Mouse (Mus musculus): ENCODE measurements at regions not wholly inside any gene's neighbourhood (a gene's known extent, or its start where the extent isn't known, plus 50 kb on each side); places are given as distances from the start of the nearest gene placed in this dataset.

DNA sequence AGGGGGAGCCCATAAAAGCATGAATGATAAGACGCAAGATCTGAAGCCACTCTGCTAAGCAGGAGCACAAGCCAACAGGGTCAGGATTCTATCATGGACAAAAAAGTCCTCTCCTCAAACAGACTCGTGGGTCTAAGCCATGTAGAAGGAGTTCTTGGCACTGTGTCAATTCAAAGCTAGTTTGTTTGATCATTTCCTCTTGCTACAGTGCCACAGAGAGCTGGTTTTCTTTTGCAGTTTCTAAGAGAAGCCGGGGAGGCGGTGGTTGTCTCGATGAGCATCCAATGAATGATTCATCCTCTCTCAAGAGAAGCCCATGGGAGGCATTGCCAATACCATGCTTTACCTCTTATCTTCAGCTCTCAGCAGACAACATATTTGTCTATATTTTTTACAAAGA, 284.6 kb upstream of the Noct start:
- no peak overlapping the region for H3K4me3 ChIP-seq (ENCODE audit: low read depth, low read length)
- no peaks in the 10 kb centered on the region for H3K4me1 ChIP-seq (replicated peaks; ENCODE audit: control insufficient read depth, insufficient read depth, low read length)
- DNase-seq (ENCODE audit: low spot score) (no peak), ATAC-seq (ENCODE audit: low FRiP score) (no peak)
- no peak overlapping the region for H3K27ac ChIP-seq (ENCODE audit: low read depth, low read length)
- H3K36me3 ChIP-seq (ENCODE audit: control insufficient read depth, insufficient read depth, low read length): no peaks in the 10 kb centered on the region
- H3K4me2 ChIP-seq (replicated peaks; ENCODE audit: low read depth, low read length): no peak overlapping the region
- no peaks in the 10 kb centered on the region for H3K9me3 ChIP-seq (ENCODE audit: control insufficient read depth, low read length)
- H3K9ac ChIP-seq (ENCODE audit: low read depth, low read length): no peak overlapping the region
- WGBS: 93% methylated on average over 5 of the region's 5 CpGs
- H3K27me3 ChIP-seq (ENCODE audit: control insufficient read depth, insufficient read depth, low read length): no peaks in the 10 kb centered on the region

DNA sequence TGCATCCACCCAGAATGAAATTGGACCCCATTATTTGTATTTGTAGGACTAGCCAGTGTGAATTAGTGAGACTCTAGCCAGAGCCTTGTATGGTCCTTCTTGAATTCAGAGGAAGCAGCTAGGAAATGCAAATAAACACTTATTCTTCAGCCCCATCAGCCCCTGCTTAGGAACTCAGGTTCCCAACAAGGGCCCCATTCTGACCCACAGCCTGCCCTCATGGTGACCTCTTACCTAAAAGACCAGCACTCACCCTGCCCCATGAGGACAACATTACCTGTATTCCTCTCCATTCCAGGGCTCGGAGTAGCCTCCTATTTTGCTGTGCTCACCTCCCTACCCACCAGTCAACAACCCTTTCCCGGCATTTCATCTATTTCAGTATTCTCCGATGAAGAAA, 283.6 kb upstream of the Noct start:
- no peak overlapping the region for H3K4me3 ChIP-seq (ENCODE audit: low read depth, low read length)
- ATAC-seq (ENCODE audit: low FRiP score) (no peak), DNase-seq (ENCODE audit: low spot score) (no peak)
- no peaks in the 10 kb centered on the region for H3K4me1 ChIP-seq (replicated peaks; ENCODE audit: control insufficient read depth, insufficient read depth, low read length)
- no peaks in the 10 kb centered on the region for H3K27me3 ChIP-seq (ENCODE audit: control insufficient read depth, insufficient read depth, low read length)
- no peak overlapping the region for H3K27ac ChIP-seq (ENCODE audit: low read depth, low read length)
- H3K36me3 ChIP-seq (ENCODE audit: control insufficient read depth, insufficient read depth, low read length): no peaks in the 10 kb centered on the region
- H3K9me3 ChIP-seq (ENCODE audit: control insufficient read depth, low read length): no peaks in the 10 kb centered on the region
- no peak overlapping the region for H3K4me2 ChIP-seq (replicated peaks; ENCODE audit: low read depth, low read length)
- 78% methylated on average over 3 of the region's 3 CpGs for whole genome bisulfite sequencing
- no peak overlapping the region for H3K9ac ChIP-seq (ENCODE audit: low read depth, low read length)

DNA sequence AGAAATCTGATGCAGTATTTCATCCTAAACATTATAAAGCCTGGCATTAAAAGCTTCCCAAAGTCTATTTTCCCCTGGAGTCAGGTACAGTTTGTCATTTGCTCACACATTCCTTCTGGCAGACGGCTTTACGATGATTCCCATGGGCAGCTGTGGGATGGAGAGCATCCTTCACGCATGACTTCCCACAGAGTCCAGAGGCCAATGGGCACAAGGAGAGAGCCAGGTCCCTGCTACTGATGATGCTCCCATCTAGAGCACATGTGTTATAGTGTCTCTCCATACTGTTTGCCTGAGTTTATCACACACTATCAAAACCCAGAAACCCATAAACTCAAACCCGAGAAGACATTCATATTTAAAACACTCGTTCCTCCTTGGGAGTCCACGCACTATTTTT, 270.8 kb upstream of the Noct start:
- Histone ChIP-seq H3K9me3 (ENCODE audit: control insufficient read depth, low read length) (no peaks in the 10 kb centered on the region), H3K27me3 (ENCODE audit: control insufficient read depth, insufficient read depth, low read length) (no peaks in the 10 kb centered on the region), H3K36me3 (ENCODE audit: control insufficient read depth, insufficient read depth, low read length) (no peaks in the 10 kb centered on the region), H3K4me3 (ENCODE audit: low read depth, low read length) (no peak overlapping the region), H3K4me1 (replicated peaks; ENCODE audit: control insufficient read depth, insufficient read depth, low read length) (no peaks in the 10 kb centered on the region), H3K27ac (ENCODE audit: low read depth, low read length) (no peak overlapping the region), H3K4me2 (replicated peaks; ENCODE audit: low read depth, low read length) (no peak overlapping the region), H3K9ac (ENCODE audit: low read depth, low read length) (no peak overlapping the region)
- WGBS: 83% methylated on average over 6 of the region's 6 CpGs
- no peak for DNase-seq (ENCODE audit: low spot score)
- ATAC-seq (ENCODE audit: low FRiP score): no peak

DNA sequence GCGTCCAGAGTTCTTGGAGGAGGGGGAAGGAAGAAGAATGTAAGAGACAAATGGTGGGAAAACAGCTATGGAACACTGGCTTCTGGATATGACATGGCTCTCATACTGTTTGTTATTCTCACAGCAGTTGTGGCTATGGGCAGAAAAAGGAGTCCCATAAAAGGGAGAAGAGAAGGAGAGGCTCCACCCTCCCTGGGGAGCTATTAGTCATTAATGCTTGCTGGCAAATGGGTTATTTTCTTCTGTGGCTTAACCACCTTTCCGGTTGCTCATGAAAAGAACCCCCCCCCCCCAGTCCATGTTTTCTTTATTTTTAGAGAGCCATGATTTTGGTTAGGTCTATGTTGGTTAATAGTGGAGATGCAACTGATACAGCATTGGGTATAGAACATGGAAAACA, 253.9 kb upstream of the Noct start:
- Histone ChIP-seq H3K36me3 (ENCODE audit: control insufficient read depth, insufficient read depth, low read length) (no peaks in the 10 kb centered on the region), H3K27me3 (ENCODE audit: control insufficient read depth, insufficient read depth, low read length) (no peaks in the 10 kb centered on the region), H3K27ac (ENCODE audit: low read depth, low read length) (no peak overlapping the region), H3K4me2 (replicated peaks; ENCODE audit: low read depth, low read length) (no peak overlapping the region), H3K4me1 (replicated peaks; ENCODE audit: control insufficient read depth, insufficient read depth, low read length) (no peaks in the 10 kb centered on the region), H3K9ac (ENCODE audit: low read depth, low read length) (no peak overlapping the region), H3K9me3 (ENCODE audit: control insufficient read depth, low read length) (no peaks in the 10 kb centered on the region), H3K4me3 (ENCODE audit: low read depth, low read length) (no peak overlapping the region)
- 90% methylated on average over 2 of the region's 2 CpGs for WGBS
- ATAC-seq (ENCODE audit: low FRiP score): no peak
- no peak for DNase-seq (ENCODE audit: low spot score)

- H3K4me2 ChIP-seq (replicated peaks; ENCODE audit: low read depth, low read length): no peak overlapping the region
- no peak overlapping the region for H3K27ac ChIP-seq (ENCODE audit: low read depth, low read length)
- no peaks in the 10 kb centered on the region for H3K36me3 ChIP-seq (ENCODE audit: control insufficient read depth, insufficient read depth, low read length)
- H3K4me1 ChIP-seq (replicated peaks; ENCODE audit: control insufficient read depth, insufficient read depth, low read length): no peaks in the 10 kb centered on the region
- 87% methylated on average over 6 of the region's 6 CpGs for WGBS
- H3K27me3 ChIP-seq (ENCODE audit: control insufficient read depth, insufficient read depth, low read length): no peaks in the 10 kb centered on the region
- no peaks in the 10 kb centered on the region for H3K9me3 ChIP-seq (ENCODE audit: control insufficient read depth, low read length)
- no peak overlapping the region for H3K4me3 ChIP-seq (ENCODE audit: low read depth, low read length)
- DNase-seq (ENCODE audit: low spot score) (no peak), ATAC-seq (ENCODE audit: low FRiP score) (no peak)
- H3K9ac ChIP-seq (ENCODE audit: low read depth, low read length): no peak overlapping the region
Measured at GRCm38 (mm10) chr3:50973081-50973480, 251.2 kb upstream of the Noct start.

DNA sequence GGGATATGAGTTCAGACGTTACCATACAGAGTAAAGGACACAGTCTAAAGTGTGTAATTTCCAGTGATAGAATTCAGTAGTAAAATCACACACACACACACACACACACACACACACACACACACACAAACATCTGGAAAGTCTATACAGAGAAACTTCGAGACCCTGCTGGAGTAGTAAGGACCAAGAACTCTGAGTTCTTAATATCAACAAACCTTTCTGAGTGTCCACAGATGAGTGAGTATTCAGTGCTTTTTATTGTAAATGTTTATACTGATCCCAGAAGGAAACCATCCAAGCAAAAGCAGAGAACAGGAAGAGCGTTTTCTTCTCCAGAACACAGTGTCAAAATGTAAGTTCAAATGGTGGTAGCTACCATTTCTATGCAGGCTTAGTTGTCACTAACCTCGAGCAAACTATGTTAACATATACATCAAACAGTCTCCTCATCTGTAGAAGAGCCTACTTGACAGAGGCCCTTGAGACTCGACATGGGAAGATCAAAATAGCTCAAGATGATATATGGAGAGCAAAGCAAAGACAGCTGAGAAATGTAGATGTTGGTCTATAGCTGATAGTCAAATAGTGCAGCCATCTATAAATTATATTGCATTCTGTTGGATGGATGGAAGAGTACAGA, 248.0 kb upstream of the Noct start:
- no peak overlapping the region for H3K4me2 ChIP-seq (replicated peaks; ENCODE audit: low read depth, low read length)
- ATAC-seq (ENCODE audit: low FRiP score) (no peak), DNase-seq (ENCODE audit: low spot score) (no peak)
- no peak overlapping the region for H3K4me3 ChIP-seq (ENCODE audit: low read depth, low read length)
- H3K9ac ChIP-seq (ENCODE audit: low read depth, low read length): no peak overlapping the region
- H3K4me1 ChIP-seq (replicated peaks; ENCODE audit: control insufficient read depth, insufficient read depth, low read length): no peaks in the 10 kb centered on the region
- H3K27ac ChIP-seq (ENCODE audit: low read depth, low read length): no peak overlapping the region
- no peaks in the 10 kb centered on the region for H3K27me3 ChIP-seq (ENCODE audit: control insufficient read depth, insufficient read depth, low read length)
- no peaks in the 10 kb centered on the region for H3K36me3 ChIP-seq (ENCODE audit: control insufficient read depth, insufficient read depth, low read length)
- 84% methylated on average over 5 of the region's 5 CpGs for WGBS
- H3K9me3 ChIP-seq (ENCODE audit: control insufficient read depth, low read length): no peaks in the 10 kb centered on the region

DNA sequence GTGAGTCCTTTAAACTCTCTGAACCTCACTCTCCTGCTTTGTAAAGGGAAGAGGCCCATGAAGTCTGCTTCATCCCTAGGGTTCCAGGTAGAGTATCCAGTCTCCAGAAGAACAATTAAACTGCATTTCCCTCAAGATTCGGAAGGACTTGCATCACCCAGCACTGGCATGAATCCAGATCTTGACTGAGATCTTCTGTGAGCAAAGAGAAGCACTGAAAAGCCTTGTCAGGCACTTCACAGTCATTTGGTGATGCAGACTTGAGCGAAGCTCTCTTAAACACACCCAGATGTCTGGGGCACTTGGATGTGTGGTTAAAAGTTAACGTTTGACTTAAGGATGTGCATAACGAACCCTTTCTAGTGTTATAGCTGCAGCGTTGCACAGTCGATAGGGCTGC, 247.4 kb upstream of the Noct start:
- H3K9ac ChIP-seq (ENCODE audit: low read depth, low read length): no peak overlapping the region
- H3K4me3 ChIP-seq (ENCODE audit: low read depth, low read length): no peak overlapping the region
- no peaks in the 10 kb centered on the region for H3K4me1 ChIP-seq (replicated peaks; ENCODE audit: control insufficient read depth, insufficient read depth, low read length)
- ATAC-seq (ENCODE audit: low FRiP score): no peak
- no peak overlapping the region for H3K4me2 ChIP-seq (replicated peaks; ENCODE audit: low read depth, low read length)
- no peaks in the 10 kb centered on the region for H3K27me3 ChIP-seq (ENCODE audit: control insufficient read depth, insufficient read depth, low read length)
- no peaks in the 10 kb centered on the region for H3K36me3 ChIP-seq (ENCODE audit: control insufficient read depth, insufficient read depth, low read length)
- WGBS: 89% methylated on average over 6 of the region's 6 CpGs
- no peak overlapping the region for H3K27ac ChIP-seq (ENCODE audit: low read depth, low read length)
- H3K9me3 ChIP-seq (ENCODE audit: control insufficient read depth, low read length): no peaks in the 10 kb centered on the region
- DNase-seq (ENCODE audit: low spot score): no peak

GRCm38 (mm10) chr3:50978636-50979035, 245.6 kb upstream of the Noct start:
- 96% methylated on average over 5 of the region's 5 CpGs for WGBS
- Histone ChIP-seq H3K27ac (ENCODE audit: low read depth, low read length) (no peak overlapping the region), H3K4me1 (replicated peaks; ENCODE audit: control insufficient read depth, insufficient read depth, low read length) (no peaks in the 10 kb centered on the region), H3K36me3 (ENCODE audit: control insufficient read depth, insufficient read depth, low read length) (no peaks in the 10 kb centered on the region), H3K9me3 (ENCODE audit: control insufficient read depth, low read length) (no peaks in the 10 kb centered on the region), H3K9ac (ENCODE audit: low read depth, low read length) (no peak overlapping the region), H3K27me3 (ENCODE audit: control insufficient read depth, insufficient read depth, low read length) (no peaks in the 10 kb centered on the region), H3K4me3 (ENCODE audit: low read depth, low read length) (no peak overlapping the region), H3K4me2 (replicated peaks; ENCODE audit: low read depth, low read length) (no peak overlapping the region)
- no peak for ATAC-seq (ENCODE audit: low FRiP score)
- DNase-seq (ENCODE audit: low spot score): no peak

- DNase-seq (ENCODE audit: low spot score) (no peak), ATAC-seq (ENCODE audit: low FRiP score) (no peak)
- no peak overlapping the region for H3K4me2 ChIP-seq (replicated peaks; ENCODE audit: low read depth, low read length)
- no peak overlapping the region for H3K4me3 ChIP-seq (ENCODE audit: low read depth, low read length)
- whole genome bisulfite sequencing: 93% methylated on average over 3 of the region's 3 CpGs
- no peaks in the 10 kb centered on the region for H3K9me3 ChIP-seq (ENCODE audit: control insufficient read depth, low read length)
- H3K27me3 ChIP-seq (ENCODE audit: control insufficient read depth, insufficient read depth, low read length): no peaks in the 10 kb centered on the region
- no peaks in the 10 kb centered on the region for H3K4me1 ChIP-seq (replicated peaks; ENCODE audit: control insufficient read depth, insufficient read depth, low read length)
- no peak overlapping the region for H3K27ac ChIP-seq (ENCODE audit: low read depth, low read length)
- H3K9ac ChIP-seq (ENCODE audit: low read depth, low read length): no peak overlapping the region
- H3K36me3 ChIP-seq (ENCODE audit: control insufficient read depth, insufficient read depth, low read length): no peaks in the 10 kb centered on the region
Measured at GRCm38 (mm10) chr3:50979592-50979991, 244.7 kb upstream of the Noct start.

Measured in hindbrain, embryonic 11.5 days (tissue).